Mouse (Mus musculus) left cerebral cortex, adult 18-20 months (tissue): ENCODE data around the gene Fam160b1. TPM values are rescaled to one million over a fixed set of nuclear protein-coding genes. Genes with fewer than 3 reads are reported as not detected.

Source experiments
- DNase-seq, 2 experiments: peaks; one replicate each; pipeline ENCODE4 v3.0.0; 2021 to 2022; ENCODE audit warnings: low spot score in 2 of 2, mixed read lengths in 1 of 2
- total RNA-seq, 2 experiments: library from RNA; stranded (reverse); gene quantifications; 2 replicates each; pipeline ENCODE4 v1.2.3; 2021

The Fam160b1 gene
- total RNA-seq, 2 experiments from 2014 or later: 25.3 to 26.3 TPM

DNA sequence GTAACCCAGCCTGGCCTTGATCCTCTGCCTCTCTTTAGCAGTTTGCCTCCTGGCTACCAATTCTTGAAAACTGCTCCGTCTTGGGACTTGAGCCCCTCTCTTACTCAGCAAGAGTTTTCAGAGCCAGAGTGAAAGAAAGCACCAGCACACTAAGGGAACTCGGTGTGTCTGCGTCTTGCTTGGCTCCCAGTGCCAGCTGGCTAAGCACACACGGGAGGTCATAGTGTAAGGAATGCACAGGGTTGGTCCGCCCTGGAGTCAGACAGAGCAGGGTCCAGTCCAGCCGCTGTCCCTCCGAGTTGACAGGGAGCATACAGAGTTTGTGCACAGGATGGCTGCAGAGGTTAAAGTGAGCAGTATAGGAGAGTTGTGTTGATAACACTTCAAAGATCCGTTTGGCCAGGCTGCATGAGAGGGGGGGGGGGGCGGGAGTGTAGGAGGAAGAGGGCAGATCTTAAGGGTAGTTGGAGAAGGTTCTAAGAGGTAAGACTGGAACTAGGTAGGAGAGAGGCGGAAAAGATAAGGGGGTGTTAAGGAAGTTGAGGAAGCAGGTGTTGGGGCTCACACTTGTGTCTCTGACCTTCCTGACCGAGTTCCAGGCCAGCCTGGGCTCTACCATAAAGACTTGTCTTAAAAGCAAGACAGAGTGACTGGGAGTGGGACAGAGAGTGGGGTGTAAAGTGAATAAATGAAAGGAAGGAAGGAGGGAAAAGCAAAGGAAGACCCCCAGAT, 4.6 kb downstream of the Fam160b1 start:
- no peak for DNase-seq

DNA sequence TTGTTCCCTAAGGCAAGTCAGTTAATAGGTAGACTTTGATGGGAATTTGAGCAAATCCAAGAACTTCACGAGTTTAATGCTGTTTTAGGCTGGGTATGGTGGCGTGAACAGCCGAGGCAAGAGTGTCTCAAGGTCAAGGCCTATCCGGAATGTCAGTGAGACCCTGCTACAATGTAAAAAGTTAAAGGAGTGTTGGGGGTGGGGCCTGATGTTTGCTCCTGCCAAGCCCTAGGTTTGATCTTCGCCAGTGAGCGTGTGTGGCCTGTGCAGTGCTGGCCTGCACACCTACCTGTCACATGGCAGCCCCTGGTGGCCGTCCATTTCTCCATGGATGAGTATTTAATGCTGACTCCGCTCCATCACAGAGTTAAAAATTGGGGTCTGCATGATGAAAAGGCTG, 5.5 kb downstream of the Fam160b1 start:
- DNase-seq: no peak

DNA sequence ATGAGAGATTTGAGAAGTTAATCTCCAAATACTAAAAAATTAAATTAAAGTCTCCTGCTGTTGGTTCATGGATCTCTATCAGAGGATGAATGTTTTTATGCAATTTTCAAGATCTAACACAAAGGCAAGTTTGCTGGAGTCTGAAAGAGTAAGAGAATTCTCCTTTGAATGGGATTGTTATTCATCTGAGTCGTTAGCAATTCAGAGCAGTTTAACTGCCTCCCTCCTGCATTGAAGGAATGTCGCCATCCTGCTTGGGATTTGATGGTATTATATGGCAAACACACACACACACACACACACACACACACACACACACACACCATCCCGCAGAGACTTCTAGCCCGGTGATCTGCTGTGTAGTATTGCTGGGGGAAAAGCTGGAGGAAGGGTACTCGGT, 6.1 kb downstream of the Fam160b1 start:
- no peak for DNase-seq

DNA sequence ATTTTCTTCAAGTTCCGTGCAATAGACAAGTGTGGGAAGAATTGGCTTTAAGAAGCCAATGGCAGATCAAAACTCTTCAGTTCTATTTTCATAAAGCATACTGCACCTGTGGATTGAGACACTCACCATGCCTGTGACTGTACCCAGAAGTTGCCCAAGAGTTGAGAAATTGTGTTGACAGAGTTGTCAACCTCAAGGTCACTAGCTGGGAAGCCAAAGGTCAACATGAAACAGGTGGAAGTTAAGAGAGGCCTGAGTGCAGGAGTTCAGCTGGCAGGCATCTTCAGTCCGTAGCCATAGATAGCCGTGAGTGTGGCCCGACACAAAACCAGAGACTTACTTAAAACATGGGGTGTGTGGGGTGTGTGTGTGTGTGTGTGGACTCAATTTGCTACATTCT, 6.7 kb downstream of the Fam160b1 start:
- no peak for DNase-seq

DNA sequence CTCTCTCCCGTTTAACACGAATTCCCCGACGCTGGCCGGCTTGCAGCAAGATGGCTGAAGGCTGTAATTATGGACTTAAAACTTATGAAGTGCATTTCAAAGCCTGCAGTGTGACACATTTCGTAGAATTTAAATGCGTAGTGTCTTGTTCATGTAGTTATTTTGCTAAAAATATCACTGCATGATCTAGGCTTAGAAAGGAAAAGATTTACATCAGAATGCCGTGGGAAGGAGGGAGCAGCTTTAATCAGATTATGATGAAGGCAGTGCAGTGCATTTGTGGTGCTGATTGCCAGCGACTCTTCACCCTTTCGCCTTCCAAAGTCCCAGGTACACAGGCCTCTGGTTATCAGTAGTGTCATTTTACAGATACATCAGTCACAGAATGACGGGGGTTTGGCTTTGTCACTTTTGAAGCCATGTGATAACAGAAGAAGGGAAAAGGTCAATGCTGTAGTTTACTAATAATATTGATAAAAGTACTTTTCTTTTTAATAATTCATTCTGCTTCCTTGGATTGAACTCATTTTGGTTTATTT, 7.4 kb downstream of the Fam160b1 start:
- DNase-seq: no peak

DNA sequence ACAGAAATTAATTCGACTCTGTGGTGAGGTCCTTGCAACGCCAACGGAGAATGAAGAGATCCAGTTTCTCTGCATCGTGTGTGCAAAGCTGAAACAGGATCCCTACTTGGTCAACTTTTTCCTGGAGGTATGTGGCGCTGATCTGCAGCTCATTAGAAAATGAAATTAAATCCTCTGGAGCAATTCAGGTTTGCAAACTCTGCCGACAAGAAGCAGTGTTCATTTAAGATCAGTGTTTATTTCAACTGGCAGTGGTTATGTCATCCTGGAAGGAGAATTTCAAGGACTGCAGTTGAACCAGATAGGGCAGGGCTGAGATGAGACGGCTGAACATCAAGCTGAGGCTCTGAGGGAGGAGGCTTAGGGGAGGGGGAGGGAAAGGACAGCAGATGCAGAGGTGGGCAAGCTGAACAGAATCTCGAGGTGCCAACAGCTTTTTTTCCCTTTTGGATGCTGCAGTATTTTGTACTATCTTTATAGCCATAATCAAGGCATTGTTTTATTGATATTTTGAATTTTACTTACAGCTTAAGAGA, 12.9 kb downstream of the Fam160b1 start:
- peak; percentile 22 to 52 for DNase-seq

DNA sequence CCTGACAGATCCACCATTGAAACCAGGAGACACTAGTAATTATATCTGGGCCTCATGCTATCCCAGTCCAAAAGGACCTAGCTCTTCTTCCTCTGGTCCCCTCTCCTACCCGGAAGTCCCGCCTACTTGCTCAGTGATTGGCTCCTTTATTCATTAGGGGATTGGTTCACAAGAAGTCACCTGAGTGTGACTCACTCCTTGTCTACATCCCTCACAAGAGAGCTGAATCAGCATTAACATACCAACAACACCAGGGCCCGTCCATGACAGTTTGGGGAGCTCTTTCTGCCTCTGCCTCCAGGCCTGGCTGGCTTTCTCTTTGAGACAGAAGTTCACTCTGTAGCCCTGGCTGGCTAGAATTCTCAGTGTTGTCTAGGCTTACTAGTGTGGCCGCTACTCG, 14.7 kb downstream of the Fam160b1 start:
- DNase-seq: no peak

DNA sequence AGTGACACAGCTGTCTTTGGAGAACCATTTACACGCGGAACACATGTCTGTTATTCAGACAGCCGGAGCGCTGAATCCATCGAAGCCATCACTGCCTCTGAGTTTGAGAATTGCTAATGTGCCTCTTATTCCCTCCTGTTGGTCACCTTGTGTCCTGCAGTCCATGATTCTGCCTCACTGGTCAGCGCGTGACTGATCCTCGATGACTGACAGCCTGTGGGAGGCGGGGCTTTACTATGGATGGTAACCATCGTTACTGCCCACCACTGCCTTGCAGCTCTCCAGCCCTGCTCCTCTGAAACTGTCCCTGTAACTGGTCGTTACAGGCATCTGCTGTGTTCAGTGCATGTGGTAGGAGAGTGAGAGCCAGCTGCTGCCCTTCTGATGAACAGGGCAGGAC, 15.3 kb downstream of the Fam160b1 start:
- DNase-seq: no peak

DNA sequence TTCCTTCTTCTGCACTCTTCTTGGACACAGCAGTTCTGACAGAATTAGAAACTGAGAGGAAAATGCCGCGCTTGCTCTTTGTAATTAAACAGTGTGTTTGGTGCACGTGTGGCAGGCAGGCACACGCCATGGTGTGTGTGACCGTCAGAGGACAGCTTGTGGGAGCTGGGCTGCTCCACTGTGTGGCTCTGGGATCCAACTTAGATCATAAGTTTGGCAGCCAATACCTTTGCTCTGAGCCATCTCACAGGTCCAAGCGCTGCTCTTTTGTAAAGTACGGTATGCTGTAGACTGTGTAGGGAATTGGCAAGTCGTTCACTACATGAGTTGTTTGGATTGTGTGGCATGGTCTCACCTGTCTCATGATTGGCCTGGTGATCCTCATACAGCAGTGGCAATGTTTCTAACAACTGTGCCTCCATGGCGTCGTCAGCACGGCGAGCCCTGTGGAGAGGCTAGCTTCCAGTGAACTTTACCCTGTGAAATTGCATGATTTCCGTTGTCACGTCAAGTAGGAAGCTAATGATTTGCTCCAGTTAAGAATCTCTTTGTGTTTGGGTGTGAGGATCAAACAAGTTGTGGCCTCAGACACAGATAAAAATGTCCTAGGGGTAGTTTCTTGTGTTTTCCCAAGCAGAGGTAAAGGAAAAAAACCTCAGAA, 16.7 kb downstream of the Fam160b1 start:
- DNase-seq: no peak

DNA sequence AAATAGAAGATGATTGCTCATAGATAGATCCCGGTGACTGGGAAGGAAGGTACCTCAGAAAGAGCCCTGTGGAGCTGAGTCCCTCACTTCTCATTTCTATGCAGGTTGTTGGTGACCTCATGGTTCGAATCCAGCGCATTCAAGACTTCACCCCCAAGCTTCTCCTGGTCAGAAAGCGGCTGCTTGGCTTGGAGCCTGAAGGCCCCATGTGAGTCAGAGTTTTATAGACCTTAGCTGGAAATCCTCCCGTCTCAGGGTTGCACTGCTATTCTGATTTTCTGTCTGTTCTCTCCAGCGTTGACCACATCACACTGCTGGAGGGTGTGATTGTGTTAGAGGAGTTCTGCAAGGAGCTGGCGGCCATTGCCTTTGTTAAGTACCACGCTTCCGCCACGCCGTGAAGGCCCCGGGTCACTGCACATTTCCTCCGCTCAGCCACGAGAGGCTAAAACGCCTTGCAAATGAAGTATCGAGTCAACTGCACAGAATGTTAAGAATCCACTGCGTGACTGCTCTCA, 25.8 kb downstream of the Fam160b1 start:
- no peak for DNase-seq

DNA sequence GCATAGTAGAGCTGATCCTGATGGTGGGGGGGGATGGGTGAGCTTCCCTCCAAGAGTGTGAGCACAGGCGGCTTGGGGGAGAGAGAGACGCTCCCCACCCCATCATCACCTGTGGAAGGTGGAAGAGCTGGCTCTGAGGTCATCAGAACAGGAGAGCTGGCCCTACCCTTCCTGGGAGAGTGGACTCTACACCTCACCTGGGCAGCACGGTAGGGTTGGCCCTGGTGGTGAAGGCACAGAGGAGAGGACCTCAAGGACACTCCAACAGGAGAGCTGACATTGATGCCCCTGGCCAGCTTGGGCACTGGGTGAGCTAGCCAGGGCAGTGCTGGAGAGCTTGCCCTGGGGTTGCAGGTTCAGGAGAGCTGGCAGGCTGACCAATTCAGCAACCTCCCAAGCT, 31.1 kb downstream of the Fam160b1 start:
- no peak for DNase-seq

DNA sequence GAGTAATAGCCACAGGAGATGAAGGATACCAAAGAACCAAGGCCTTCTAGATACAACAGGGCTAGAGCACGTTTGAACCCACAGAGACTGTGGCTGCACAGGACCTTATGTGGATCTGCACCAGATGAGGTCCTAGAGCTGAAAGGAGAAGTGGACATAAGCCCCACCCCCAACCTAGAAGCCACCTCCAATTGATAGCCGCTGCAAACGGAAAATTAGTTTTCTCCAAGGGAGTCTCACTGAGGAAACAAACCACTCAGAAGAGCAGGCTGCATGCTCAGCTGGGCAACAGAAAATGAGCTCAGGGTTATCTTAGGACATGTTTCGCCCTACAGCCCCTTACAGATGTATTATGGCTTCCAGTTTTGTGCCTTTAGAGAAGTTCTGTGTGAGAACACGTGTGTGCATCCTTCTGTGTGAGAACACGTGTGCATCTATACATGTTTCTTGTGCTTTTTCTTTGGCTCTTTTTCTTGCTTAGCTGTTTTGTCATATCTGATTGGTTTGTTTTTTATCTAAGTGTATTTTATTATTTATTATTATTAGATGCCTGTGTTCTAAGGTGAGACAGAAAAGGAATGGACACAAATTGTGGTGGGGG, 33.0 kb downstream of the Fam160b1 start:
- no peak for DNase-seq

DNA sequence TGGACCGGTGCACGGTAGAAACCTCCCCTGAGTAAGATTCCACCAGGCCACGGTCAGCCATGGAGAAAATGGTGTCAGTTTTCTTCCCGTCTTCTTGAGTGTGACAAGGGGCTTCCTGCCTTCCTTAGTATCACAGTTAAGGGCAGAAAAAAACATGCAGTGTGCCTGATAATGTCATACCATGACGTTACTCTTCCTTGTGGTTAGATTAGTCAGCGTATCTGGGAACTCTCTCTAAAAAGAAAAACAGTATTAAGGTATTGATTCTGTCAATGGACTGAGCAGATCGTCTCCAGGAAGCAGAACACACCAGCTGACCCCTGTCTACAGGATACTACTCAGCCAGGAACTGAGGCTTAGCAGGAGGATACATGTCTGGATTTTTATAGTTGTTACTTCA, 36.1 kb downstream of the Fam160b1 start:
- no peak for DNase-seq

DNA sequence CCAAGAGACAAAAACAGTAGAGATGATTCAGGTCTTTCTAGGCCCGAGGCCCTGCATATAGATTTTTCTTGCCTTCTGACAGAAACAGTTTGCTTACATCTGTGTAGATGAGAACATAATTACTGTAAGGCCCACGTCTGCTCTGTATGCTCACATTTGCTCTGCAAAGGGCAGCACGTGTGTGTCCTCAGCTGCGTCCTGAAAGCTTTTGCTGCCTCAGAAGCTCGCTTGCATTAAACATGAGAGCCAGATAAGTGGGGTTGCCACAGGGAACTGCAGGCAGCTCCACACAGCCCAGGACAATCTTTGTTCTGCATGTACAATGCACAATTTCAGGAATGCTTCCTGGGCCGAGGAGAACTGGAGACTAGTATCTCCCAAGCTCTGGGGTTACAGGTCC, 41.9 kb downstream of the Fam160b1 start:
- DNase-seq: no peak

DNA sequence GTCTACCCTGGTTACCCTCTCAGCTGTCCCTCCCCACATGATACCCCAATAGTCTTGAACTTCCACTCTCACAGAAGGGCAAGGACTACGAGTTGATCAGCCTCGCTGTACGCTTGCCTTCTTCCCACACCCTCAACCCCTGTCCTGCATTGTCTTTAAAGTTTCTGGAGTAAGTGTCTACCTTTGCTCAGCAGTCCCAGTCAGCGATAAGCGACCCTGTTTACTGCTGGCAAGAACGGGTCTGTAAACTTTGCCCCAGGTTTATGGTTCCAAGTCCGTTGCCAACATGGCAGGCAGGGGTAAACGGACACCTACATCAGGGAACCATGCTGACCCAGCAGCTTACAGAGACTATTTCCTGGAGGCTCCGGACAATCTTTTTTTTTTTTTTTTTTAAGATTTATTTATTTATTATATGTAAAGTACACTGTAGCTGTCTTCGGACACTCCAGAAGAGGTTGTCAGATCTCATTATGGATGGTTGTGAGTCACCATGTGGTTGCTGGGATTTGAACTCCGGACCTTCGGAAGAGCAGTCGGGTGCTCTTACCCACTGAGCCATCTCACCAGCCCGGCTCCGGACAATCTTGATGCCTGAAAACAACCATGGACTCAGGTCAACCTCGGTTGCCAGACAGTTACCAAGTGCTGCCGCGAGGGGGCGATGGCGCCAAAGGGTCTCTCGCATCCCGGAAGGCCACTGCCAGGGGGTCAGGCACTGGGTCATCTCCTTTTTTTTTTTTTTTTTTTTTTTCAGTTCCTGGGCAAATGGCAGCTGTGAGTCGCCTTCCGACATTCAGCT, 43.4 kb downstream of the Fam160b1 start:
- peak; percentile 66 to 75 for DNase-seq

DNA sequence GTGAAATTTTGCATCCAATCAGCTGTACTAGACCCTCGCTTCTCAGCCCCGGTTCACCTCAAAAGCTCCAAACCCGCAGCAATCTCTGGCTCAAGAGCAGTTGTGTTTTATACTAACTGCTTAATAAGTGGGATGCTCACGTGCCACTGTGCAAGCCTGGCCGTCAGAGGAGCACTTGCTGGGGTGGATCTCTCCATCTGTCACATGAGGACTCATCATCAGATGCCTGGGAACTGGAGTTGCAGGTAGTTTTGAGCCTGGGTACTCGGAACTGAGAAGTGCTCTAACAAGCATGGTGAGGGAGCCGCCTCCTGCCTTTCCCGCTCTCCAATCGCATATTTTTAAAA, 44.0 kb downstream of the Fam160b1 start:
- no peak for DNase-seq

DNA sequence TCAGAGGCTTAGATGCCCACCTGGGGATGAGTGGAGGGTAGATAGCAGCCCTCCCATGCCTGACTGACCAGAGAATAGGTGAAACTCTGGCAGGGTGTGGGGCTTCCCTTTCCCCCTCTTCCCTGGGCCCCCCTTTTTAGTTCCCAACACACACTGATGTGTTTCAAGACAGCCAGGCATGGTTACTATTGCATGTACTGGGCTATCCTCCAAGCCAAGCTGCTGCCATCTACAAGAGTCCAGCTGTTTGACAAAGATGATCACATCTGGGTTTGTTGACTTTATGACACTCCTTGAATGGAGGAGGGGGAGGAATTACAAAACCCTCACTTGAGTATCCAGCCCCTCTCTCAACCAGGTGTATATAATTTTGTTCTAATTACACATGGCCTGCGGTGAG, 47.5 kb downstream of the Fam160b1 start:
- DNase-seq: no peak

DNA sequence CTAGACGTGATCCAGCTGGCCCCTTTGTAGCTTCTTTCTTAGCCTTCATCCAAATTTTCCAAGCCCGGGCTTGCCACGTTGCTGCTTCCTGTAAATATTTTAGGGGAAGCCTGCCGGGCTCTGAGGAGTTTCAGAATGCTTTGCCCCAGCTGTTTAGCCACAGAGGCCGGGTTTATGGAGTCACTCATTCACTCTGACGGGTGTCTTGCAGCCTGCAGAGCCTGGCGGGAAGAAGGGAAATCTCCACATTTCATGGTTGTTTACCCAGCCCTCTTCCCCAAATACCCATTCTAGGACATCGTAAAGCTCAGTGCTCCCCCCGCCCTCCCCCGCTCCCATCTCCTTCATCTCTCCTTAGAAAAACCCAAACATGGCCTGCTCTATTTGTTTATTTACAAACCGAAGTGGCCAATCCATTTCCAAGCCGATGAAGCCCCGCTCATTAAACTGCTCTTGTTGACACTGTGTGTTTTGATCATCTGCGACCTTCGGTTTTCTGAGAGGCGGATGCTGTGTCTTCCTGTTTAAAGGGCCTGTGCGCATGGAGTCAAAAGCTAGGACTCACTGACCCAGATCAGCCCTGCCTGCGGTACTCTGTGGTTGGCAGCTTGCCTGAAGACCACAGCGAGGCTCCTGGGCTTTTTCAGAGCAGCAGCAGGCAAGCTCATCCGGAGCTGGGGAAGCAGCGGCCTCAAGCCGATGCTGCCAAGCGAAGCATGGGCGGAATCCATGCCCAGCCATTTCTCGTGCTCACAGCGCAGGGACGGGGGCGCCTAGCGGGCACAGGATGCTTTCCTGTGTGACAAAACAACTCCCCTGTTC, 51.1 kb downstream of the Fam160b1 start:
- DNase-seq: peak; percentile 34 to 37

DNA sequence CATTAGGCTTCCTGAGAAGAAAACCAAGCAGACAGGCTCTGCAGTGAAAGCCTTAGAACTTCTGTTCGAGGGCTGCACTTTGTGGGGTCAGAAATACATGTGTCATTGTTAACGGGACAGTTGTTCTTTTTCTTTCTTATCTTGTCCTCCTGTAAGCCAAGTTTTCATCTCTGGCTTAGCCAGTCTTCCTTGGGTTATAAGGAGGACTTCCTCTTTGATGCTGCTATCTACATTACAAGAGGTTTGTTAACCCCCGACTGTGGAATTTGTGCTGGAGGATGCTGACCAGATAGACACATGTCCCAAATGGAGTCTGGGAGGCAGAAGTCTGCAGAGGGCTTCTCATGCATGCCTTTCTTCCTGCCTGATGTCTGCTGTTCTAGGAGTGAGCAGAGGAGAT, 52.7 kb downstream of the Fam160b1 start:
- DNase-seq: no peak

DNA sequence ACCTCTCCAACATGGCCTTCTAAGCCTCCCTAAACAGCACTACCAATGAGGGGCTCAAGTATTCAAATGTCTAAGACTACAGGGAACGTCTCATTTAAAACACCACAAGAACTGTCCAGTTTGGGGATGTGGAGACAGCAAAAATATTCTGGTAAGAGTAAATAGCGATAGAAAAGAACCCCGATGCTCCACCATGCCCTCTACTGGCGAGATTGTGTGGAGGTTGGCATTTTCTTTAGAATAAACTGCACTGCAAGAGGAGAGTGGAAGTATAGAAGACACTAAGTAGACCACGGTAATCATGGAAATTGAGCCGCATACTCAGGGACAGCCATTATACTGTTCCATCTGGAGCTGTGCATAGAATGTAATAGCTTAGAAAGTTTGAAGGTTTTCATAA, 53.4 kb downstream of the Fam160b1 start:
- DNase-seq: no peak
